Mouse (Mus musculus): Measurements from ENCODE around the gene Tmem158.

The Tmem158 gene

DNA sequence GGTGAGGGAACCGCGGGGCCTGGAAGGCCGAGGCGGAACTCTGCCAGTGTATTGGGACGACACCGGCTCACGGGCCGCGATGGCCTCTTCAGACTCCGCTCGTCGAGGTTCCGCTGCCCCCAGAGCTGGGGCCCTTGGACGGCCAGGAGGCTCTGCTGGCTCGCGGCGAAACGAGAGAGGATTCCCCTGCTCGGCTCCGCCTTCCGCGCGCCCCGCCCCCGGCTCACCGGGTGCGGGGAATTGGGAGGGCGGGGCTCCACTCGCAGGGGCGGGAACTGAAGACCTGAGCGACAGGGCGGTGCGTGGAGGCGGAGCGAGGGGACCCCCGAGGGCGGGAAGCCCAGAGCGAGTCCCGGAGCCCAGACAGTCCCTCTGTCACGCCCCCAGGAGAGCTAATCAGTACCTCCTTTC lies at the start of gene Tmem158:
Gene Tmem158 (minus strand): TSS at position 154 of the 411 bp plus-strand sequence.
- peak; percentile 82 for DNase-seq

DNA sequence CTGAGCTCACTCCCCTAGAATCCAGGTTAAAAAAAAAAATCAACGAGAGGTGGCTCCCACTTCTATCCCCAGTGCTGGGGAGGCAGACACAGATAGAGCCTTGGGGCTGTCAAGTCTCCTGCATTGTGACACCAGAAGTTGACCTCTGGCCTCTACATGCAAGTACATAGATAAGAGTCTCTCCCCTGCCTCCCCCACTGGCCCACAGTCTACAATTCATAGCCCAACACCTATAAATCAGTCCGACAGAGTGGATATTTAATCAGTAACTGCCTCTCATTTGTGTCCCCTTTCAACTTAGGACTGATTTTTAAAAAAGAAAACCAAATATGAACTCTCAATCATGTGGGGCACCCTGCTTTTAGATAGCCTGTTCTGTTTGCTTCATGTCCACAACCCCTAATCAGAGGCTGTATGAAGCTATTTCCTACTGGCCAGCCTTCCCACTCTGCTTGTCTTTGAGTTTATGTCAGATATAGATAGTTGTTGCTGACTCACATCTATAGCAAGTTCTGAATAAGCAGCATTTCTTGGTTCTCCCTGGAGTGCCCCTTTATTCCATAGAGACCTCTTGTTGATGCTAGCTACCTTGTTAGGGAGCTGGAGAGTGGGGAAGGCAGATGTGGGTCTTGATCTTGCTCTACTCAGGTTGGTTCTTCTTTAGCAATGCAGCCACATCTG lies 49.3 kb upstream of the Tmem158 start:
- DNase-seq, result no peak

DNA sequence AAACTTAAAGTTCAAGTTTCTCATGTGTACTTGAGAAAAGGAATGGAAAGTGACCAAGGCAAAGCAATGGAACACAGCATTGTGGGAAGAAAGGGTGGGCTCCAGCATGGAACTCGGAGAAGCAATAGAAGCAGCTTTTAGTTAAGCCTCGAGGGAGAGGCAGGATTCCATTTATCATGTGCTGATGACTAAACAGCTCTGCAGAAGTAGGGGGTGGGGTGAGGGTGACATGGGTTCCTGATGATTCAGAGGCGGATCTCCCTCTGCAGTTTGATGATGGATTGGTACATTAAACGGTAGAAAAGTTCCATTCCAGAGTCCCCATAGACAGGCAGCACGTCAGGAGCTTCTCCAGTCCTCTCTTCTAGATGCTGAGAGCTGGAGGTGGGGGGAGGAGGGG lies 48.5 kb upstream of the Tmem158 start:
- no peak for DNase-seq

- no peak for DNase-seq
Observed at GRCm38 (mm10) chr9:123304917-123305316, 44.4 kb upstream of the Tmem158 start.

GRCm38 (mm10) chr9:123303952-123304351 lies 43.4 kb upstream of the Tmem158 start:
- DNase-seq, result no peak

- no peak for DNase-seq
Observed at GRCm38 (mm10) chr9:123302759-123303313, 42.3 kb upstream of the Tmem158 start.

- no peak for DNase-seq
Observed at GRCm38 (mm10) chr9:123297862-123298261, 37.3 kb upstream of the Tmem158 start.

GRCm38 (mm10) chr9:123296229-123296628 lies 35.7 kb upstream of the Tmem158 start:
- DNase-seq, result no peak

GRCm38 (mm10) chr9:123294581-123294980 lies 34.0 kb upstream of the Tmem158 start:
- DNase-seq, result no peak

- DNase-seq, result no peak
Observed at GRCm38 (mm10) chr9:123288378-123288777, 27.8 kb upstream of the Tmem158 start.

GRCm38 (mm10) chr9:123285623-123286022 lies 25.1 kb upstream of the Tmem158 start:
- no peak for DNase-seq

DNA sequence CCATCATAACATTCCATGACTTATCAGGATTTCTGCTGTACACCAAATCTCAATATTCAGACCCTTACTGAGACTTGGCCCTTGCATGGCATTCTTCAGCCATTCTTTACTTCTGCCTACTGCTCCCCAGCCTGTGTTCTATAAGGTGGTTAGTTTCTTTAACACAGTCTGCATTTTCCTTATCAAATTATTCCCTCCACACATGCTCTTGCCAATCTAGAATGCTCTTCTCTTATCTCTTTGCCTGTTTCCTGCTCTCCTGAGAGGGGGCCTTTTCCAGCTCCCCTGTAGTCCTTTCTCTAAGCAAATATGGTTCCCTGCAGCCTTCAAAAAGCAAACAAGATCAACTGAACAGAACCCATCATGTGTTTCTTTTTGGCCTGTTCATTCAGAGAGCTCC lies 20.2 kb upstream of the Tmem158 start:
- no peak for DNase-seq

DNA sequence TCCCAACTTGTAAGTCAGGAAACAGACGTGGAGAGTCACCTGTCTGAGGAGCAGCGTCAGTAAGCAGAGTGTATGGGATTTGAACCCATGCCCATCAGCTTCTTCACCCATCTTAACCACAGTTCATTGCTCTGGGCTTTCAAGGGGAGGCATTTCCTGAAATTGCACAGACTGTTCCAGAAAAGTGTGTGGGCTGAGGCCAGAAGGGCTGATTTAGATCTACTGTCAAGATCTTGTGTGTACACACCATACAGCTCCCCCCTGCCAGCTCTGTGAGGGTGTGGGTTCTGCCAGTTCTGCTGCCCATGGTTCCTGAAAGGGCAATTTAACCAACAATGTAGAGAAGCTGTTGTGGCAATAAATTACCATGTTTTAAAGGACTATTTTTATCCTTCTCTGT lies 17.4 kb upstream of the Tmem158 start:
- DNase-seq, result no peak

DNA sequence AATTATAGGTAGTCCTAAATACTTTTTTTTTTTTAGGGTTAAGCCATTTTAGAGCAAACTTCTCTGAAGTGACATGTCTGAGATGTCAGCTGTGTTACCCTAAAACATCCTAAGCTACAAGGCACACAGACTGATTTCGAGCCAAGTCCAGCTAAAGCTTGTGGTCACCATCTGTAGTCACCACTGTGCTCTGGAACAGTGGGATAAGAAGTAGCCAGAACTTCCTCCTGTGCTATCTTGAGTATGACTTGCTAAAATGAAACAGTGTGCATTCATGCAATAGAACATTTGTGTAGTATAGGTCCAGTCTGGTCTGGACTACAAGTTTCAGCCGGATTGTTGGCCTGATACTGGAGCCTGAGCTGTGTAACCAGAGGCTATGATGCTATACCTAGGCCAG lies 14.8 kb upstream of the Tmem158 start:
- no peak for DNase-seq

DNA sequence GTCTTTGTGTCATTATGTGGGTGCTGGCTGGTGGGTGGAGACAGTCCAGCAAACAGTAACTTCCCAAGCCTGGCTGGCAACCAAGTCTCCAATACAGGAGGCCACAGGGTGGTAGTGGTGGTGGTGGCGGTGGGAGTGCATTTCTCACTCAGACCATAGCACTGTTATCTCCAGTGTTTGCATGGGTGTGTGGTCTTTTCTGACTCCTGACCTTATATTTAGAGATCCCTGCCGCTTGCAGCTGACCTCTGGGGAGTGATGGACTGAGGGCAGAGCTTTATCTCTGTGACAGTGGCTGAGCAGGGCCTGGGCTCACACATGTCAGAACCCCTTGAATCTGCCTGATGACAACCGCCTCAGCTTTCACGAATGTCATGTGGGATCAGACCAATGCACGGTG lies 14.1 kb upstream of the Tmem158 start:
- DNase-seq, result no peak

DNA sequence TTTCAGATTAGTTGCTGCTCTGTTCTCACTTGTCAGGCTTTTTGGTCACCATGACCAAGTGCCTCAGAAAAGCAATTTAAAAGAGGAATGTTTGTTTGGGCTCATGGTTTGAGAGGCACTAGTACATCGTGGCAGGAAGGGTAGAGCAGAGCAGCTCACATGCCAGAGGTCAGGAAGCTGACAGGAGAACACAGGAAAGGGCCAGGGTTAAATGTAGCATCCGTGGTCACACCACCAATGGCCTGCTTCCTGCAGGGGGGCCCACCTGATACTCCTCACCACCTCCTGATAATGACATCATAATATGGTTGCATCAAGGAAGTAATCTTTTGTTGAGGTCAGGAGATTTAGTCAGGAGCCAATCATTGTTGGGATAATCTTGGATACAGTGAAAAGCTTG lies 13.3 kb upstream of the Tmem158 start:
- no peak for DNase-seq

DNA sequence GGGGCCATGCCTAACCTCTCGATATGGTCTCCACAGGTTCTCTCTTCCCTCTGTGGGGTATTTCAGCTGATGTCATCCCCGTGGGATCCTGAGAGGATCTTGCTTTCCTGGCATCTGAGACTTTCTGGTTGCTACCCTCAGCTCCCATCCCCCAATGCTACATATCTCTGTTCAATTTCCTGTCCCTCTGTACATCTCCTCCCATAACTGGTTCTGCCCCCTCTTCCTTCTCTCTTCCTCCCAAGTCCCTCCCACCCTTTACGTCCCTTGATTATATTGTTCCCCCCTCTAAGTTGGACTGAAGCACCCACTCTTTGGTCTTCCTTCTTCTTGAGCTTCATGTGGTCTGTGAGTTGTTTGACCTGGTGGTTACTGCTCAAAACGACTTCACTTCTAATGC lies 11.0 kb upstream of the Tmem158 start:
- DNase-seq, result no peak

DNA sequence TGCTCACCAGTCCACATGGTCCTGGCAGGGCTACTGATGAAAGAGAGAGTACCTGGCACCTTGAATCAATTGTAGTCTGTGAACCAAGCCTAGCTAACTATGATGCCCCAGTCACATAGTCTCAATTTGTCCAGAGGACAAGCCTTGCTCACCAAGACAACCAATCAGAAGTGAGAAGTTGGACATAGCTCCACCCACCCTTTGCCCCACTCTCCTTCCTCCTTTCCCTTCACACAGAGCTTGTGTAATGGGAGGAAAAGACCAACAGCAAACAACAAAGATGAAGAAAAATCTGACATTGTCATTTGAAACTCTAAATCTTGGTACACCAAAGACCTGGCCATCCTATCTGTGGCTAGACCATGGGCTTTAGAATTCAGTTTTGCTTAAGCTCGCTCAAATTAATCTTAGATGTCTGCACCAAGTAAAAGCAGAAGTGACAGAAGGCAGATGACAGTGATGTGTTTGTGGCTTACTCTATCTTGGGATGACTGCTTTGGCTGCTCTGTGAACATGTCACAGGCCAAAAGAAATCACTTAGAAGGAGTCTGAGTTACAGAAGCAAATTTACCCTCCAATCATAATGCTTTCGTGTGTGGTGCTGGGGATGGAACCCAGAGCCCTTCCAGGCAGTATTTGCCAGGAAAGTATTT lies 9.5 kb upstream of the Tmem158 start:
- DNase-seq, result no peak

DNA sequence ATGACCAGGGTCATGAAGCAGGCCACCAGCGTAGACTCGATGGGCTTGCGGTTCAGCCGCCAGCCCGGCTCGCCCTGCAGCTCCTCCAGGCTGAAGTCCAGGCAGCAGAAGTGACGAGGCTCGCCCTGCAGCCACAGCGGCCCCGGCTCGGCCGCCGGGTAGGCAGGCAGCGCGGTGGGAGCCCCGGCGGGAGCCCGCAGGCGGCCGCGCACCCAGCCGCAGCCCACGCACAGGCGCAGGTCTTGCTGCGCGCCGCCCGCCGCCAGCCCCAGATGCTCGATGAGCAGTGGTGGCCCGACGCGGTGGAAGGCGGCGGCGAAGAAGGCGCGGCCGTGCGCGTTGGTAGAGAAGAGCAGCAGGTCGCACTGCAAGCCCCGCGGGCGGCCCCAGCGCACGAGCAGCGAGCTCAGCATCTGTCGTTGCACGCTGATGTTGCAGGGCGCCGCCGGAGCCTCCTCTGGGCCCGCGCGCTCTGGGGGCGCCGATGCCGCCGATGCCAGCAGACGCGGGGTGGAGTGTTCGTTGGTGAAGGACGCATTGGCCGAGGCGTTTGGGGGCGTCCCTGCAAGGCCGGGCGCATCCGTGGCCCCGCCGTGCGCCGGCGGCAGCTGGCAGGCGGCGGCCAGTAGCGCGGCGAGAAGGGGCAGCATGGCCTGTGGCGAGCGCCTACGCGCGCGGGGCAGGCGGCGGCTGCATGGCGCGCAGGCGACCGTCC lies 511 bp downstream of the Tmem158 start:
- DNase-seq, result peak; percentile 65

GRCm38 (mm10) chr9:123259461-123259895 lies 1.1 kb downstream of the Tmem158 start:
- DNase-seq, result no peak

- DNase-seq, result no peak
Observed at GRCm38 (mm10) chr9:123258796-123259195, 1.8 kb downstream of the Tmem158 start.

GRCm38 (mm10) chr9:123255736-123256135 lies 4.8 kb downstream of the Tmem158 start:
- DNase-seq, result peak; percentile 24

- DNase-seq, result no peak
Observed at GRCm38 (mm10) chr9:123247992-123248391, 12.6 kb downstream of the Tmem158 start.

GRCm38 (mm10) chr9:123245146-123245545 lies 15.4 kb downstream of the Tmem158 start:
- DNase-seq, result no peak
